ENCODE assay signal across 16 mouse cellular contexts in the genomic region with DNA sequence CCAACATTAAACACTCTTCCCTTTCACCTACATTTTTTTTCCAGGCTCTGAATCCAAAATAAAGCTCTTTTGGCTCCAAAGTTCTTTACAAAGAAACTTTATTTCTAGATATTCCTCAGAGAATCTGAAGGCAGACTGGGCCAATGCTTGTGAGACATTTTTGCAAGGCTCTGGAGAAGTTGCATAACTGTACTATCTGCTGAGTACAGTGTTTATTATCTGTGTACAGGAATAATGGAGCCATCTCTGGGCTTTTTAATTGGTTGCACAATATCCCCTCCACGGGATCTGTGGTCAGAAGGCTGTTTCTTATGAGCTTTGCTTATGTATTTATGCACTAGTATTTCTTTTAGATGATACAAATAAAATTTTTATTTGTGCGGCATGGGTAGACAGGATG. TPM values are rescaled to one million over a fixed set of nuclear protein-coding genes. Genes with fewer than 3 reads are reported as not detected.
A peak's percentile ranks its signal among the peaks of the same experiment; 100 is the strongest.
DNase-seq lines count a peak whose midpoint lies in the region; ATAC-seq and TF ChIP-seq lines count a peak whose summit lies in the region.
"Had no signal": no experiment of that assay in that cellular context is flagged by ENCODE, and none has a peak within 500 bp of the region (broad histone marks: within the 10 kb centered on the region; RNA-seq: fewer than 3 reads in every experiment).

No protein-coding gene starts in this region.

- no peaks in the 10 kb centered on the region for H3K9me3 ChIP-seq in heart, embryonic 10.5 days
- no peaks in the 10 kb centered on the region for H3K9me3 ChIP-seq in liver, postnatal 0 days (ENCODE audit: low read length)
- H3K9me3 ChIP-seq: embryonic facial prominence, embryonic 15.5 days; forebrain, embryonic 12.5 days; limb, embryonic 12.5 days; stomach, embryonic 15.5 days had no signal

- 80% methylated on average over 2 of the region's 2 CpGs for WGBS in heart, embryonic 10.5 days
- 50% methylated on average over 2 of the region's 2 CpGs for WGBS in liver, adult 2 months
- WGBS in liver, postnatal 0 days (ENCODE audit: insufficient replicate concordance) = 57% methylated on average over 2 of the region's 2 CpGs

- TF ChIP-seq EP300 in liver, postnatal 0 days (IDR thresholded peaks at IDR 0.05; ENCODE audit: low read depth) = no peak

- no peak for ATAC-seq in liver, postnatal 0 days
- ATAC-seq: hindbrain, postnatal 0 days had no signal

- H3K79me2 ChIP-seq in liver, adult 2 months (ENCODE audit: control insufficient read depth, insufficient read depth, low read length) = no peaks in the 10 kb centered on the region

- no peaks in the 10 kb centered on the region for H3K36me3 ChIP-seq in heart, embryonic 10.5 days
- no peaks in the 10 kb centered on the region for H3K36me3 ChIP-seq in liver, adult 2 months (ENCODE audit: control insufficient read depth, insufficient read depth, low read length)
- H3K36me3 ChIP-seq in liver, postnatal 0 days (replicated peaks; ENCODE audit: insufficient read depth, low read length) = no peaks in the 10 kb centered on the region
- H3K36me3 ChIP-seq: embryonic facial prominence, embryonic 15.5 days; forebrain, embryonic 12.5 days; limb, embryonic 12.5 days; stomach, embryonic 15.5 days had no signal

- DNase-seq in heart, adult 8-10 months (ENCODE audit: low spot score) = peak; percentile 52
- DNase-seq in heart, embryonic 10.5 days (ENCODE audit: low spot score) = no peak
- DNase-seq in liver, adult 2 months (ENCODE audit: extremely low read depth, low read depth, low spot score) = peak; percentile 62
- DNase-seq in liver, postnatal 0 days = no peak
- peak; percentile 83 for DNase-seq in adipocyte (ENCODE audit: low spot score)
- DNase-seq in lung, postnatal 36 days = peak; percentile 41
- DNase-seq in cerebellum, adult 18-20 months = no peak
- DNase-seq: adrenal gland, postnatal 36 days; cerebellum, postnatal 10 days; embryo, embryonic 11 days had no signal

- no peaks in the 10 kb centered on the region for H3K4me1 ChIP-seq in heart, embryonic 10.5 days
- H3K4me1 ChIP-seq in liver, adult 2 months (ENCODE audit: control insufficient read depth, insufficient read depth, low read length) = peaks cover 2% of the 10 kb centered on the region; the same call in 1 of the 2 replicates
- no peaks in the 10 kb centered on the region for H3K4me1 ChIP-seq in liver, postnatal 0 days (ENCODE audit: insufficient read depth)
- H3K4me1 ChIP-seq: embryonic facial prominence, embryonic 15.5 days; forebrain, embryonic 12.5 days; limb, embryonic 12.5 days; stomach, embryonic 15.5 days had no signal

- H3K9ac ChIP-seq in liver, adult 2 months (ENCODE audit: low read depth, low read length) = no peak overlapping the region
- H3K9ac ChIP-seq in liver, postnatal 0 days (replicated peaks) = no peak overlapping the region
- H3K9ac ChIP-seq: embryonic facial prominence, embryonic 15.5 days; forebrain, embryonic 12.5 days; limb, embryonic 12.5 days; liver, embryonic 14.5 days; stomach, embryonic 15.5 days had no signal

- H3K4me3 ChIP-seq in heart, embryonic 10.5 days = no peak overlapping the region
- H3K4me3 ChIP-seq in liver, adult 2 months (ENCODE audit: insufficient read depth, low read depth, low read length) = no peak overlapping the region
- H3K4me3 ChIP-seq in liver, postnatal 0 days (ENCODE audit: low read depth, low read length) = no peak overlapping the region
- H3K4me3 ChIP-seq: embryonic facial prominence, embryonic 15.5 days; forebrain, embryonic 12.5 days; limb, embryonic 12.5 days; stomach, embryonic 15.5 days had no signal

- no peak for TF ChIP-seq POLR2A in liver, adult 2 months (IDR thresholded peaks at IDR 0.05; ENCODE audit: extremely low read depth, insufficient read depth, low read length)

- no peak for TF ChIP-seq CTCF in liver, adult 2 months (IDR thresholded peaks at IDR 0.05; ENCODE audit: low read depth, low read length)
- TF ChIP-seq CTCF in liver, postnatal 0 days (IDR thresholded peaks at IDR 0.05; ENCODE audit: low read depth) = no peak

- no peak overlapping the region for H3K27ac ChIP-seq in heart, embryonic 10.5 days
- no peak overlapping the region for H3K27ac ChIP-seq in liver, adult 2 months (replicated peaks; ENCODE audit: insufficient read depth, low read depth, low read length)
- H3K27ac ChIP-seq in liver, postnatal 0 days (ENCODE audit: low read depth) = no peak overlapping the region
- H3K27ac ChIP-seq: embryonic facial prominence, embryonic 15.5 days; forebrain, embryonic 12.5 days; hindbrain, postnatal 0 days; limb, embryonic 12.5 days; liver, embryonic 14.5 days; stomach, embryonic 15.5 days had no signal

- H3K27me3 ChIP-seq in heart, embryonic 10.5 days (ENCODE audit: insufficient read depth, poor library complexity, severe bottlenecking) = no peaks in the 10 kb centered on the region
- no peaks in the 10 kb centered on the region for H3K27me3 ChIP-seq in liver, adult 2 months (ENCODE audit: control insufficient read depth, insufficient read depth, low read length)
- no peaks in the 10 kb centered on the region for H3K27me3 ChIP-seq in liver, postnatal 0 days (ENCODE audit: insufficient read depth, low read length)
- H3K27me3 ChIP-seq: embryonic facial prominence, embryonic 15.5 days; forebrain, embryonic 12.5 days; limb, embryonic 12.5 days; stomach, embryonic 15.5 days had no signal

- H3K4me2 ChIP-seq in liver, postnatal 0 days (ENCODE audit: low read depth, low read length) = no peak overlapping the region
- H3K4me2 ChIP-seq: embryonic facial prominence, embryonic 15.5 days; forebrain, embryonic 12.5 days; limb, embryonic 12.5 days; stomach, embryonic 15.5 days had no signal

RNA-seq across cellular contexts. Expression of a gene that starts 54.9 kb away (rescaled TPM):
- under 1 TPM; 0.31 to 0.37 (median 0.34) TPM for total RNA-seq in heart, adult 8-10 months (2022)
- 4.3 and 9.6 TPM in 2 replicates for polyA plus RNA-seq in heart, embryonic 10.5 days (2016; fragmentation: Nextera tagmentation; extraction: Ambion mirVana)
- total RNA-seq in liver, adult 2 months (2014; rRNA removed) = 0.28 and 1.9 TPM in 2 replicates
- 0.17 and 0.28 TPM in 2 replicates for polyA plus RNA-seq in liver, adult 2 months (2012; rRNA removed)
- 0.93 and 1.1 TPM in 2 replicates for polyA plus RNA-seq in liver, postnatal 0 days (2015; fragmentation: Nextera tagmentation; extraction: Ambion mirVana)

Comparison
In these comparisons a context has a peak if more than half of its experiments do, and no peak if none do; other contexts are left out.
1. DNase-seq: peak in heart, adult 8-10 months (single experiment), liver, adult 2 months (single experiment), adipocyte (single experiment) and lung, postnatal 36 days (single experiment); none in heart, embryonic 10.5 days (single experiment), liver, postnatal 0 days (single experiment) and cerebellum, adult 18-20 months (0 of 2).